Mouse (Mus musculus) T-helper 17 cell (primary cell): ENCODE data around the gene Ppil2.

Source experiments
- in situ Hi-C, 2 experiments: fragments of 300-600 bp; cut with MboI, MseI; formaldehyde crosslinking; loops; 1 replicate in 1 of 2; 2 replicates in 1 of 2; pipeline ENCODE4 v1.15.1; 2025; ENCODE audit warnings: high pct_unique_total_duplicates in 2 of 2

Gene Ppil2

GRCm38 (mm10) chr16:17110771-17111743, at the start of gene Ppil2:
Gene Ppil2 (minus strand): TSS chr16:17111257.
- in situ Hi-C loops: loop anchor here (5.0 to 10.0 kb wide), 3 partner anchors 64 to 1164 kb away; partner anchors contain the start of gene Tmem191c (in 1 of the 2)

- in situ Hi-C loops: loop anchor here in 1 of 2 experiments (5.0 kb wide), 1 partner anchor 43 kb away; no protein-coding TSS in a partner anchor
Observed at GRCm38 (mm10) chr16:17154346-17154745, 43.3 kb upstream of the Ppil2 start.

- in situ Hi-C loops: loop anchor here in 1 of 2 experiments (5.0 kb wide), 1 partner anchor 45 kb away; no protein-coding TSS in a partner anchor
Observed at GRCm38 (mm10) chr16:17151874-17152273, 40.8 kb upstream of the Ppil2 start.

DNA sequence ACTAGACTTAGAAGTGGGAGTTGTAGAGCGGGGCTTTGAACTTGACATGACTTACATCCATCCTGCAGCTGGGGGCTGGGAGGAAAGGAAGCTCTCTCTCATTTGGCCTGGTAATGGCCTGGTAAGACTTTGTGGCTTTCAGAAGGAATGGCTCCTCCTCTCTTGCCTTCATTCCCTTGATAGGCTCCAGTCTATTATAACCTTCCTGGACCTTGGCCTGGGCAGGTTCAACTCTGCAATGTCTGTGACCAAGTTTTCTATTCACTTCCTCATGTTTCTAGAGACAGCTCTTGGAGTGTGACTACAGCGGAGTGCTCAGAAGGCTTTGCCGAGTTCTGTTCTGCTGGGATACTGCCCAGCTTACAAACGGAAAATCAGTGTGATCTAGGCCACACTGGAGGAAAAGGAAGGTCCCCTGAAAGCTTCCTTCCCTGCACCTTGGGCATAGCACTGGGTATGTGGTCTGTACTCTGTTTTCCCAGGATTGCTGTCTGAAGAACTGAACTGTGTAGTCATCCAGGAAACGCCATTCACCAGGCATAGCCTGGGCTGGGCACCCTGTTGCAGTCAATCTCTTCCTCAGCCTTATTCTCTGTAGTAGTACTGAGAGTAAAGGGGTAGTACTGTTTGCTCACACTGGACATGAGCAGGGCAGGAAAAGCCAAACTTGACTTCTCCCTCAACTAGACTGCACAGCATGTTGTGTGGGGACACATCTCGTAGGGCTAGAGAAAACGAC, 39.6 kb upstream of the Ppil2 start:
- in situ Hi-C loops: loop anchor here in 1 of 2 experiments (5.0 kb wide), 1 partner anchor 47 kb away; no protein-coding TSS in a partner anchor

DNA sequence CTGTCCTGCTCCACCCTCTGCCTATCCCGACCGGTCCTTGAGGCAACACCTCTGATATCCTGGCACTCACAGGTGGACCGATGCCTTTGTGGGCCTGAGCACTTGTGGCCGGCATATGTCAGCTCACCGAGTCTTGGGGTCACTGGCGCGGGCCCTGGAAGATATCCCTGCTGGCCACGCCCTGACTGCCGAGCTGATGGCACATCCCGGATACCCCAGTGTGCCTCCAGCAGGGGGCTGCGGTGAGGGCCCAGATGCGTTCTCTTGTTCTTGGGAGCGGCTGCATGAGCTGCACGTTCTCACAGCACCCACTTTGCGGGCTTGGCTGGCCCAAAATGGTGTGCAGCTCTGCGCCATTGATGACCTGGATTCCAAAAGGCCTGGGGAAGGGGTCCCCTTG, 37.0 kb upstream of the Ppil2 start:
- in situ Hi-C loops: loop anchor here in 1 of 2 experiments (5.0 kb wide), 1 partner anchor 54 kb away; the partner anchor contains the start of gene Ube2l3

- in situ Hi-C loops: loop anchor here in 1 of 2 experiments (5.0 kb wide), 1 partner anchor 55 kb away; the partner anchor contains the start of gene Ube2l3
Observed at GRCm38 (mm10) chr16:17147391-17147929, 36.4 kb upstream of the Ppil2 start.

- in situ Hi-C loops: loop anchor here in 1 of 2 experiments (5.0 kb wide), 1 partner anchor 55 kb away; the partner anchor contains the start of gene Ube2l3
Observed at GRCm38 (mm10) chr16:17146772-17147235, 35.7 kb upstream of the Ppil2 start, which contains the start of gene Ccdc116. Gene Ccdc116 (minus strand): TSS chr16:17147229.

DNA sequence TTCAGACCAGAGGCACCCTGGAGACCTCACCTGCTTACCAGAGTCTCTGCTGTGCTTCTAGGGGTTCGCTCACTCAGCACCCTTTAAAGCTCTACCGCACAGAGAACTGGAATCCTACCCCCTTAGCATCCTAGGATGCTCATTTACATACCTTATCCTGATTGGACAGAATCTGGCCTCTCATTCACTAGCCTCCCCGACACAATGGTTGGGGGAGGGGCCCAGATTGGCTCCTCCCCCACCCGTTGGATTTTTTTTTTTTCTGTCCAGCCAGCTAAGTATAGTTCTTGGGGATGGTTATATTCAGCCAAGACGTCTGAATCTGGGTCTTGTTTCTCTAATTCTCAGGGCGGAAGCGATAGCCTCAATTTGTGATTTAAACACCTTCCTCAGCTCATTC, 33.3 kb upstream of the Ppil2 start, which contains the start of gene Ydjc:
Gene Ydjc, plus strand, starts transcription at position 283 of the 400 bp plus-strand sequence.
- in situ Hi-C loops: no loop called here

DNA sequence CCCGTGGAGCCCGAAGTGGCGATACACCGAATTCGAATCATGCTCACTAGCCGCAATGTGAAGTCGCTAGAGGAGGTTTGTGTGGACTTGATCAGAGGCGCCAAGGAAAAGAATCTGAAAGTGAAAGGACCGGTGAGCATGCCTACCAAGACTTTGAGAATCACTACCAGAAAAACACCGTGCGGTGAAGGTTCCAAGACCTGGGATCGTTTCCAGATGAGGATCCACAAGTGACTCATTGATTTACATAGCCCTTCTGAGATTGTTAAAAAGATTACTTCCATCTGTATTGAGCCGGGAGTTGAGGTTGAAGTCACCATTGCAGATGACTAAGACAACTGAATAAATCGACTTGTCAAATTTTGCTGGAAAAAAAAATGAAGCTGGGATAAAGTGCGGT, 26.3 kb upstream of the Ppil2 start:
- in situ Hi-C loops: loop anchor here (5.0 to 10.0 kb wide), 3 partner anchors 35 to 397 kb away; partner anchors contain the start of gene Thap7 (in 1 of the 2)

DNA sequence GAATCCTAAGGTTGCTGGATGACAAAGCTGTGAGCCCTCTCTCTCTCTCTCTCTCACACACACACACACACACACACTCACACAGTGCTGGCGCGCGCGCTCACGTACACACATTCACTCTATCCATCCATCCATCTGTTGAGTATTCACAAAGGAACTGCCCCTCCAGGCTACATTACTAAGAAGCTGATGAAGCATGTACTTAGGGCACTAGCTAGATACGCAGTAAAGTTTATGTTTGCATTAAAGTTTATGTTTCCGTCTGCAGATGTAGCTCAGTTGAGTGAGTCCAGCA, 21.8 kb upstream of the Ppil2 start:
- in situ Hi-C loops: loop anchor here in 1 of 2 experiments (10.0 kb wide), 1 partner anchor 402 kb away; the partner anchor contains the start of gene Thap7

DNA sequence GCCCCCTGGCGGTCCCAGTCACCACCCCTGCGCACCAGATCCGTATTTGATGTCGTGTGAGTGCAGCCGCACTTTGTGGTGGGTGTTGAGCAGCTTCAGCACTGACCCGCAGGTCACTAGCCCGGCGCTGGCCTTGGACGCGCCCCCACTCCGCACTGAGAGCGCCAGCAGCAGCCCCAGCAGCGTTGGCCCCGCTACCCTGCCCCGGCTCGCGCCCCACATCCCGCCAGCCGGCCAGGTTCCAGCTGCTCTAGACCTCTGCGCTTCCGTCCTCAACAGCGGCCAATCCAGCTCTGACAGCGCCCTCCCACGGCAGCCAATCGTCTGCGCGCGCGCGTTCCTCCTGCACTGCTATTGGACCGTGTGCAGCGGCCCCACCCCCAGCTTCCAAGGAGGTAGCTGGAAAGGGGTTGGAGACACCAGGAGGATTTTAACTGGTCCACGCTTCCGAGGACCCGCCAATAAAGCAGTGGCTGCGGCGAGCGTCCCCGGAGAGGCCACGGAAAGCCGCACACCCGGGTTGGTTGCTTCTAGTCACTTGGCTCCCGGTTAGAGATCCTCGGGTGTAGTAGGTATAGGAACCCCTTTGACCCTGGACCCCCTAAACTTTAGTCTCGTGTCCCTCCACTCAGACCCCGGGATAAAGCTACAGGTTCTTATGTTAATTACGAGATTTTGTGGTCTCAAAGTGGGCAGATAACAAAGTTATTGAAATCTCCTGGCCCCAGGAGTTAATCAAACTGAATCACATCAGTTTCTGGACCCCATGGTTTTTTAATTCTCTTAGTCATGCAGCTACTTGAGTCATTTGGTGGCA, 21.2 kb upstream of the Ppil2 start, which contains the start of gene Sdf2l1:
Gene Sdf2l1, minus strand, starts transcription at position 295 of the 817 bp plus-strand sequence.
- in situ Hi-C loops: loop anchor here in 1 of 2 experiments (10.0 kb wide), 1 partner anchor 403 kb away; the partner anchor contains the start of gene Thap7

- in situ Hi-C loops: loop anchor here in 1 of 2 experiments (10.0 kb wide), 1 partner anchor 403 kb away; the partner anchor contains the start of gene Thap7
Observed at GRCm38 (mm10) chr16:17131191-17132088, 20.4 kb upstream of the Ppil2 start.

DNA sequence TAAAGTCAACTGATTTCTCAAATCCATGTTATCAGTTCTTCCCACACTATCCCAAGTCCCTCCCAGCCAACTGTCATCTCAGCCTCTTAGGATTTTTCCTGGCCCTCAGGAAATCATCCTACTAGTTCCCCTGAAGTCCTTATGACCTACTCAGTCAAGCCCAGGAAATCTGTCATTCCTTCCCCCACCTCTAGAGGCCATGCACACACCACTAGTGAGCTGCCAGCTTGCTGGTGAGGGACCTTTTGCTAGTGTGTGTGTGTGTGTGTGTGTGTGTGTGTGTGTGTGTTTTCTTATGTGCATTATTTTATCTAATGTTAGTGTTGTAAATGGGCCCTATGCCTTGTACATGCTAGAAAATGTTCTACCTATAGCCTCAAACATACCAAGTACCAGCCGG, 16.2 kb upstream of the Ppil2 start:
- in situ Hi-C loops: no loop called here

DNA sequence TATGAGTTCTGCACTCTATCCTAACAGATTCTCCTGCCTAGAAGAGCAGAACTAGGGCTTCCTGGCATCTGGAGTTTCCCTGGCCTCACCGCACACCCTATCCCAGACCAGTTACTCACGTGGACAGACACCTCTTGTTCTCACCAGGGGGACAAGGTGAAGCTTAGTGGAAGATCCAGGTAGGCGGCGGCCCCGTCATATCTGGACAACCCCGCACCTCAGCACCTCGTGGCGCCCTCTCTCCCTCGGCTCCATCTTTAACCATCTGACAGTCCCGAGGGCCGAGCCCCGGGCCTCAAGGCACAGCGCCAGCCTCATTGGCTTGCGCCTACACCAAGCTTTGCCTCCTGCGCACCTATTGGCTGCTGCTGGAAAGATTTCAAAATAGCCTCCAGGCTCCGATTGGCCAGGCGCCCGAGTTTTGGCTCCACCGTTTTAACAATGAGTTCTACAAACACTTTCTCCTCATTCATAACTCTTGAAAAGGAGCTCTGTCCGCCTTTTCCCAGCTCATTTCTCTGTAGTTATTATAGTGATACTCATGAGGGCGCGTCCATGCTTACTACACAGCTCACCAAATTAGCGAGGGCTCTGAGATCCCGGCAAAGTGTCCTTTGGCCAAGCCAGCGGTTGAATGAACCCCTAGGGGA, 13.9 kb upstream of the Ppil2 start, which contains the start of gene 2610318N02Rik:
Gene 2610318N02Rik, minus strand, starts transcription at position 297 of the 650 bp plus-strand sequence.
- in situ Hi-C loops: no loop called here

- in situ Hi-C loops: no loop called here
Observed at GRCm38 (mm10) chr16:17124119-17124870, 13.2 kb upstream of the Ppil2 start.

DNA sequence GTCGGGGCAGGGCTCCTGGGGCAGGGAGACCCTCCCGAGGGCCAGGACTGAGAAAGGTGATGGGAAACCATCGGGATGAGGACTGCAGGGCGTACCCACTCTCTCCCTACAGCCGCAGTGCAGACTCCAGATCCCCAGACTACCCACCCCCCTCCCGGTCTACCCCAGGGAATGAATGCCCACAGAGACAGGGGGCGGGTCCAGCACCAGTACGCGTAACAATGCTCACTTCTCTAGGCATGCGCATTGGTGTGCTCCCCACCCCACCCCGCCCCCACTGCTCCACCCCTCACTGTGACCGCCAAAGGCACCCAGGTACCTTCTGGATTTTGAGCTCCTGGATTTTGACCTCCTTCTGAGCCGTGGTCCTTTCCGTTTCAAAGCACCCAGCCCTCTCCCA, 10.5 kb upstream of the Ppil2 start:
- in situ Hi-C loops: no loop called here

- in situ Hi-C loops: loop anchor here (10.0 kb wide), 2 partner anchors 57 to 1157 kb away; no protein-coding TSS in a partner anchor
Observed at GRCm38 (mm10) chr16:17117309-17117799, 6.3 kb upstream of the Ppil2 start.
